17 mouse cellular contexts compared by ENCODE assay signal in genomic region chr17:85596341-85596890, GRCm38 (mm10). TPM values are rescaled to one million over a fixed set of nuclear protein-coding genes. Genes with fewer than 3 reads are reported as not detected.
"Had no signal": no experiment of that assay in that cellular context is flagged by ENCODE, and none has a peak within 500 bp of the region (broad histone marks: within the 10 kb centered on the region; RNA-seq: fewer than 3 reads in every experiment).

No protein-coding gene starts in this region.

- DNase-seq: kidney, postnatal 25 days; lung, adult 18-20 months; lung, postnatal 36 days; retina, postnatal 1 day; right cerebral cortex, postnatal 14 days; thymus, postnatal 4 days had no signal

- H3K9me3 ChIP-seq: midbrain, embryonic 12.5 days; neural tube, embryonic 13.5 days; stomach, embryonic 15.5 days had no signal

- H3K27ac ChIP-seq: left cerebral cortex, adult 2 months; liver, embryonic 14.5 days; midbrain, embryonic 12.5 days; neural tube, embryonic 13.5 days; stomach, embryonic 15.5 days had no signal

- H3K4me2 ChIP-seq: midbrain, embryonic 12.5 days; neural tube, embryonic 13.5 days; stomach, embryonic 15.5 days had no signal

- H3K36me3 ChIP-seq: midbrain, embryonic 12.5 days; neural tube, embryonic 13.5 days; stomach, embryonic 15.5 days had no signal

- ATAC-seq: midbrain, embryonic 16.5 days had no signal

- H3K9ac ChIP-seq: liver, embryonic 14.5 days; midbrain, embryonic 12.5 days; neural tube, embryonic 13.5 days; stomach, embryonic 15.5 days had no signal

- H3K4me1 ChIP-seq: midbrain, embryonic 12.5 days; neural tube, embryonic 13.5 days; stomach, embryonic 15.5 days had no signal

- H3K4me3 ChIP-seq: left cerebral cortex, adult 2 months; midbrain, embryonic 12.5 days; neural tube, embryonic 13.5 days; stomach, embryonic 15.5 days had no signal

RNA-seq across cellular contexts. Expression of gene Six3, which starts 17.0 kb away (rescaled TPM):
- total RNA-seq: liver, adult 2 months; megakaryocyte, adult 5-6 weeks had no signal
- polyA plus RNA-seq: kidney, embryonic 16.5 days; limb, embryonic 11.5 days; liver, adult 2 months; lung, embryonic 16.5 days; neural tube, embryonic 13.5 days; stomach, embryonic 15.5 days had no signal
